Mouse (Mus musculus) heart, adult 2 months (tissue): ENCODE measurements around the gene Gm15155.

Source experiments
- CTCF ChIP-seq: fragments of 200-600 bp; IDR thresholded peaks from 2 replicates; pipeline ENCODE4 v1.8.1; 2022; ENCODE audit warnings: antibody characterized with exemption, mild to moderate bottlenecking, moderate library complexity
- POLR2A ChIP-seq: fragments of 200-500 bp; IDR thresholded peaks from 2 replicates; pipeline ENCODE4 v1.6.1; 2011; ENCODE audit warnings: mild to moderate bottlenecking, low read depth, low read length, control low read depth; ENCODE audit not compliant: insufficient read depth

GRCm38 (mm10) chrX:155591490-155591889 is 33.1 kb upstream of the Gm15155 start:
- no peak for TF ChIP-seq POLR2A
- TF ChIP-seq CTCF = no peak
